Mouse (Mus musculus): ENCODE measurements around the gene Cdkl4.

GRCm38 (mm10) chr17:80558583-80558982 lies 19.0 kb downstream of the Cdkl4 start:
- TF ChIP-seq CTCF (IDR thresholded peaks at IDR 0.05; ENCODE audit: low read depth, low read length) (no peak), TAL1 (conservative IDR thresholded peaks at IDR 0.05; ENCODE audit: low read depth, low read length) (no peak), GATA1 (IDR thresholded peaks at IDR 0.05; ENCODE audit: borderline replicate concordance, low read length) (no peak)
